Mouse (Mus musculus) testis, adult 2 months (tissue): ENCODE results near the gene Ndnf. TPM values are rescaled to one million over a fixed set of nuclear protein-coding genes. Genes with fewer than 3 reads are reported as not detected.
A peak's percentile ranks its signal among the peaks of the same experiment; 100 is the strongest.

Source experiments
- H3K27ac ChIP-seq: fragments of 200-500 bp; 2 replicates; pipeline ENCODE4 v1.5.1; 2012; ENCODE audit warnings: low read depth, low read length; ENCODE audit not compliant: control insufficient read depth, insufficient read depth
- H3K27me3 ChIP-seq: fragments of 200-500 bp; 2 replicates; pipeline ENCODE4 v1.6.1; 2012; ENCODE audit warnings: mild to moderate bottlenecking, low read length, moderate library complexity; ENCODE audit not compliant: control insufficient read depth, insufficient read depth
- H3K36me3 ChIP-seq: fragments of 200-500 bp; 2 replicates; pipeline ENCODE4 v1.6.1; 2012; ENCODE audit warnings: mild to moderate bottlenecking, low read length; ENCODE audit not compliant: control insufficient read depth, insufficient read depth
- H3K4me1 ChIP-seq: fragments of 200-500 bp; 2 replicates; pipeline ENCODE4 v1.6.1; 2012; ENCODE audit warnings: low read length; ENCODE audit not compliant: control insufficient read depth, insufficient read depth
- H3K4me3 ChIP-seq: fragments of 200-500 bp; 2 replicates; pipeline ENCODE4 v1.5.1; 2012; ENCODE audit warnings: low read depth, mild to moderate bottlenecking, low read length, moderate library complexity, mixed read lengths; ENCODE audit not compliant: control insufficient read depth
- CTCF ChIP-seq: fragments of 200-500 bp; IDR thresholded peaks from 2 replicates; pipeline ENCODE4 v1.5.1; 2012; ENCODE audit warnings: low read depth, mild to moderate bottlenecking, inconsistent platforms, low read length, moderate library complexity; ENCODE audit not compliant: control insufficient read depth, insufficient read depth, insufficient replicate concordance
- POLR2A ChIP-seq: fragments of 200-500 bp; IDR thresholded peaks from 2 replicates; pipeline ENCODE4 v1.6.1; 2012; ENCODE audit warnings: low read depth, mild to moderate bottlenecking, inconsistent platforms, low read length, moderate library complexity; ENCODE audit not compliant: control insufficient read depth
- polyA plus RNA-seq: library from polyadenylated mRNA; depleted of rRNA; stranded (reverse); fragments of >200 nt; gene quantifications from 2 replicates; pipeline ENCODE4 v1.2.3, GENCODE M21; 2012

Ndnf gene
- polyA plus RNA-seq, 1 experiment = 0.01 TPM

GRCm38 (mm10) chr6:65647731-65648130 lies 23.7 kb upstream of the Ndnf start:
- no peaks in the 10 kb centered on the region for H3K4me1 ChIP-seq
- H3K4me3 ChIP-seq = no peak overlapping the region
- H3K27me3 ChIP-seq = no peaks in the 10 kb centered on the region
- no peaks in the 10 kb centered on the region for H3K36me3 ChIP-seq
- no peak for TF ChIP-seq CTCF
- no peak for TF ChIP-seq POLR2A
- no peak overlapping the region for H3K27ac ChIP-seq

GRCm38 (mm10) chr6:65651376-65651775 lies 20.0 kb upstream of the Ndnf start:
- Histone ChIP-seq H3K4me1 (no peaks in the 10 kb centered on the region), H3K27ac (no peak overlapping the region), H3K27me3 (no peaks in the 10 kb centered on the region), H3K4me3 (no peak overlapping the region), H3K36me3 (no peaks in the 10 kb centered on the region)
- no peak for TF ChIP-seq CTCF
- no peak for TF ChIP-seq POLR2A

GRCm38 (mm10) chr6:65661272-65661671 lies 10.1 kb upstream of the Ndnf start:
- H3K4me3 ChIP-seq = no peak overlapping the region
- no peak overlapping the region for H3K27ac ChIP-seq
- no peaks in the 10 kb centered on the region for H3K36me3 ChIP-seq
- no peaks in the 10 kb centered on the region for H3K4me1 ChIP-seq
- H3K27me3 ChIP-seq = no peaks in the 10 kb centered on the region
- TF ChIP-seq POLR2A (no peak), CTCF (no peak)

DNA sequence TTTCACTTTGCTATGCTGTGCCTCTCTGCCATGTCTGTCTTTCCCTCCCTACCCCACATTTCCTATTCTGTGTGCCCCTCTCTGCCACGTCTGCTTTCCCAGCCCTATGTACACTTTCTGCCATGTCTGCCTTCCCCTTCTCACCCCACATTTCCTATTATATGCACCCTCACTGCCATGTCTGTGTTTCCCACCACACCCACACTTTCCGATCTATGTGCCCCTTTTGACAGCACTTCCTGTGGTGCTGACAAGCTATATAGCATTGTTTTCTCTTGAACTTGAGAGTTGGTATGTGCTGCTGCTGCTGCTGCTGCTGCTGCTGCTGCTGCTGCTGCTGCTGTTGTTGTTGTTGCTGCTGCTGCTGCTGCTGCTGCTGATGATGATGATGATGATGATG lies 9.3 kb upstream of the Ndnf start:
- Histone ChIP-seq H3K27me3 (no peaks in the 10 kb centered on the region), H3K36me3 (no peaks in the 10 kb centered on the region), H3K27ac (no peak overlapping the region), H3K4me1 (no peaks in the 10 kb centered on the region), H3K4me3 (no peak overlapping the region)
- TF ChIP-seq CTCF (no peak), POLR2A (no peak)

- H3K36me3 ChIP-seq = no peaks in the 10 kb centered on the region
- H3K27me3 ChIP-seq = no peaks in the 10 kb centered on the region
- H3K27ac ChIP-seq = no peak overlapping the region
- H3K4me1 ChIP-seq = no peaks in the 10 kb centered on the region
- H3K4me3 ChIP-seq = no peak overlapping the region
- TF ChIP-seq POLR2A (no peak), CTCF (no peak)
These were observed 7.4 kb upstream of the Ndnf start for GRCm38 (mm10) chr6:65663990-65664389.

GRCm38 (mm10) chr6:65666295-65666694 lies 5.1 kb upstream of the Ndnf start:
- no peaks in the 10 kb centered on the region for H3K27me3 ChIP-seq
- TF ChIP-seq CTCF (no peak), POLR2A (no peak)

GRCm38 (mm10) chr6:65669971-65670370 lies 1.4 kb upstream of the Ndnf start:
- Histone ChIP-seq H3K4me1 (peaks cover 10% of the 10 kb centered on the region), H3K27ac (no peak overlapping the region), H3K4me3 (no peak overlapping the region), H3K27me3 (peaks cover 4% of the 10 kb centered on the region; the same call in 1 of the 2 replicates), H3K36me3 (no peaks in the 10 kb centered on the region)
- TF ChIP-seq POLR2A = no peak
- TF ChIP-seq CTCF = no peak

More at GRCm38 (mm10) chr6:65666295-65666694, 5.1 kb upstream of the Ndnf start:
- H3K4me3 ChIP-seq = no peak overlapping the region
- no peak overlapping the region for H3K27ac ChIP-seq
- H3K36me3 ChIP-seq = no peaks in the 10 kb centered on the region
- no peaks in the 10 kb centered on the region for H3K4me1 ChIP-seq

DNA sequence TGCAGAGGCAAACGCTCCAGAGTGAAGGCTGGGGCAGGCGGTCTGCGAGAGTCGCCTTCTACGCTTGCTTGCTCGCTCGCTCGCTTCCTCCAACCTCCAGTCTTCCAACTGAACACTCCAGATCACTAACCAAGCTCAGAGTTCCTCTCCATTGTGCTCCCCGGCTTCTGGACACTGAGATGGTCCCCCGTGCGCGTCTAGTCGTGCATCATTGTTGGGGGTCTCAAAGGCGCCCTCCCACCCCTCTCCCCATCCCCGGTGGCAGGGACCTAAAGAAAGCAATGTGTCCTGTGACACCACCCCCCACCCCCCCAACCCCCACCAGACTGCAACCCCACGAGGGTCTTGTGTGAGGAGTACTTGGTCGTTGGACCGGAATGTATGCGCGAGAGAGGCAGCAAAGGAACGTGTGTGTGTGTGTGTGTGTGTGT lies 394 bp upstream of the Ndnf start:
- no peaks in the 10 kb centered on the region for H3K36me3 ChIP-seq
- TF ChIP-seq POLR2A (no peak), CTCF (no peak)
- H3K27ac ChIP-seq = no peak overlapping the region
- H3K27me3 ChIP-seq = peaks cover 4% of the 10 kb centered on the region; the same call in 1 of the 2 replicates
- peak overlapping the region; percentile 58 for H3K4me3 ChIP-seq
- peaks cover 10% of the 10 kb centered on the region for H3K4me1 ChIP-seq
